Mouse (Mus musculus) ES-E14 (cell line): ENCODE measurements at regions not wholly inside any gene's neighbourhood (a gene's known extent, or its start where the extent isn't known, plus 50 kb on each side); places are given as distances from the start of the nearest gene placed in this dataset.

ENCODE experiments used
- DNase-seq: peaks from one replicate; pipeline ENCODE4 v3.0.0-alpha.2; 2013; ENCODE audit warnings: low read depth, low spot score
- H3K27ac ChIP-seq: 2 replicates; pipeline ENCODE4 v1.5.1; 2012; ENCODE audit warnings: low read depth, mild to moderate bottlenecking, low read length, moderate library complexity, mixed read lengths; ENCODE audit not compliant: poor library complexity, insufficient read depth, severe bottlenecking
- H3K36me3 ChIP-seq: 2 replicates; pipeline ENCODE4 v1.6.1; 2012; ENCODE audit warnings: mild to moderate bottlenecking, low read length, moderate library complexity, mixed read lengths; ENCODE audit not compliant: control insufficient read depth, poor library complexity, insufficient read depth, severe bottlenecking
- H3K4me1 ChIP-seq, 2 experiments: fragments of 150-350 bp in 1 of 2; sonication (generic) in 1 of 2; 2 replicates each; pipeline ENCODE4 v1.6.1; 2012; ENCODE audit warnings: low read length in 2 of 2, mild to moderate bottlenecking in 1 of 2, mixed read lengths in 1 of 2; ENCODE audit not compliant: control insufficient read depth in 2 of 2, insufficient read depth in 2 of 2, poor library complexity in 1 of 2
- H3K4me3 ChIP-seq, 2 experiments: fragments of 150-350 bp in 1 of 2; sonication (generic) in 1 of 2; 2 replicates each; pipeline ENCODE4 v1.5.1; 2012; ENCODE audit warnings: low read length in 2 of 2, low read depth in 1 of 2, mild to moderate bottlenecking in 1 of 2, mixed read lengths in 1 of 2; ENCODE audit not compliant: insufficient read depth in 1 of 2, poor library complexity in 1 of 2, severe bottlenecking in 1 of 2
- H3K9ac ChIP-seq: 2 replicates; pipeline ENCODE4 v1.6.1; 2012; ENCODE audit warnings: low read depth, mild to moderate bottlenecking, low read length, mixed read lengths; ENCODE audit not compliant: poor library complexity, insufficient read depth, severe bottlenecking
- H3K9me3 ChIP-seq: fragments of 150-350 bp; sonication (generic); 2 replicates; pipeline ENCODE4 v1.6.1; 2012; ENCODE audit warnings: low read depth, mild to moderate bottlenecking, low read length; ENCODE audit not compliant: control insufficient read depth, insufficient read depth
- CHD2 ChIP-seq: IDR thresholded peaks from 2 replicates; pipeline ENCODE4 v1.6.1; 2014; ENCODE audit warnings: mild to moderate bottlenecking, low read depth, low read length, inconsistent platforms
- HCFC1 ChIP-seq: IDR thresholded peaks from 2 replicates; pipeline ENCODE4 v1.6.1; 2012; ENCODE audit warnings: low read length, inconsistent platforms, borderline replicate concordance; ENCODE audit not compliant: insufficient read depth
- MAFK ChIP-seq: IDR thresholded peaks from 2 replicates; pipeline ENCODE4 v1.6.1; 2014; ENCODE audit warnings: mild to moderate bottlenecking, low read depth, low read length, inconsistent platforms; ENCODE audit not compliant: insufficient read depth
- ZC3H11A ChIP-seq: IDR thresholded peaks from 2 replicates; pipeline ENCODE4 v1.6.1; 2012; ENCODE audit warnings: low read depth, mild to moderate bottlenecking, inconsistent platforms, low read length, borderline replicate concordance
- ZNF384 ChIP-seq: IDR thresholded peaks from 2 replicates; pipeline ENCODE4 v1.6.1; 2012; ENCODE audit warnings: low read depth, low read length, inconsistent platforms
- in situ Hi-C, 2 experiments: fragments of 600-800 bp; cut with MboI; formaldehyde crosslinking; loops; one replicate each; pipeline ENCODE4 v1.15.1; 2025; ENCODE audit warnings: low sequenced_read_pairs in 2 of 2, inconsistent platforms in 1 of 2; ENCODE audit not compliant: unreplicated experiment in 2 of 2

DNA sequence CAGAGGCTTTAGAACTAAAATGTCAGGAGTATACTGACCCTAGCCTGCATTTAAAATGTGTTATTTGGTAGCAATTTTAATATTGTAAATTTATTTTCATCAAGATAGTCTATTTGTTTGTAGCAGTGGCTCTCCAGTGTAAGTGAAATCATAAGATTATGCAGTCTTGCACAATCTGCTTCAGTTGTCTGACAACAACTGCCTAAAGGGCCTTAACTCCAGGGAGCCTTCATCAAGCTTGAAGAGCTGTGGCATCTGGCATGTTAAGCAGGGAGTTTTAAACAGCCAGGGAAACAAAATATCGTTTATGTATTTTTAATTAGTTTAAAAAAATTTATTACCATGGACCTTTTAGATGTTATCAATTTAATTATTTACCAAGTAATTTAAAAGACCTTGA is 295.7 kb upstream of the Ppfia2 start:
- DNase-seq, result no peak
- in situ Hi-C loops, result no loop called here
- TF ChIP-seq CHD2, result no peak
- TF ChIP-seq ZNF384, result no peak
- TF ChIP-seq MAFK, result no peak
- no peak for TF ChIP-seq HCFC1
- TF ChIP-seq ZC3H11A, result no peak
- no peak overlapping the region for H3K9ac ChIP-seq
- no peak overlapping the region for H3K27ac ChIP-seq
- no peaks in the 10 kb centered on the region for H3K36me3 ChIP-seq
- H3K4me3 ChIP-seq, result no peak overlapping the region
- no peaks in the 10 kb centered on the region for H3K9me3 ChIP-seq
- no peaks in the 10 kb centered on the region for H3K4me1 ChIP-seq

DNA sequence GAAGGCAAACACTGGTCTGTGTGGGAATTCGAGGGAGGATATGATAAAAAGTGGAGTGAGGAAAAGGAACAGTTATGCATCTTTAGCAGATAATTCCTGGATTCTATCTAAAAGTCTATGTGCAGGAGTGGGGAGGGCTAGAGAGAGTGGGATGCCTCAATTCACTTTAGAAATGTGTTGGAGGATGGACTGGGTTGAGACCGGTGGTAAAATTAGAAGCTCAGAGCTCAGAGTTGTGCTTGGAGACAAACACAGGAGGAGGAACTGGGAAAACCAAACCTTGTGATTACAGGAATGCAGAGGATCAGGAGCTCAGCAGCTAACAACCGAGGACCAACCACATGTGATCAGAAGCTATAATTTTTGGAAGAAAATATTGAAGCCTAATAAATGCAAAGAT is 290.5 kb upstream of the Ppfia2 start:
- H3K9ac ChIP-seq, result no peak overlapping the region
- no peaks in the 10 kb centered on the region for H3K36me3 ChIP-seq
- no peak for DNase-seq
- H3K9me3 ChIP-seq, result no peaks in the 10 kb centered on the region
- H3K4me3 ChIP-seq, result no peak overlapping the region
- no peak for TF ChIP-seq CHD2
- no peak for TF ChIP-seq ZC3H11A
- TF ChIP-seq HCFC1, result no peak
- TF ChIP-seq ZNF384, result no peak
- TF ChIP-seq MAFK, result no peak
- in situ Hi-C loops, result no loop called here
- no peaks in the 10 kb centered on the region for H3K4me1 ChIP-seq
- no peak overlapping the region for H3K27ac ChIP-seq

DNA sequence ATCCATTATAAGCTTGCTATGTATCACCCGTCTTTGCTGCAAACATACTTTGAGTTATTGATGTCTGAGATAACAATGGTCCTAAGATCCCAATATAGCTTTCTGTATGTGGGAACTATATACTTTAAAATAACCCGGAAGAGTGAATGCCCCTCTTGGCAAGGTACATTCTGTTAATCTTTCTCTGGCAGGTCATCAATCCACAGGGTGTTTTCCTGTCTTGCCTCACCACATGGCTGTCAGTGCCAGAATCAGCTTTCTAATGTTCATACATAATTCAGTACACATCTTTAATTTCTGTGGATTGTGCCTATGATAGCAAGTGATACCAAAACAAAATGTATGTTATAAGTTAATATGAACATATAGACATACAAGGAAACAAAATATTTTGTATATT is 267.6 kb upstream of the Ppfia2 start:
- H3K9ac ChIP-seq, result no peak overlapping the region
- no peak for DNase-seq
- H3K36me3 ChIP-seq, result no peaks in the 10 kb centered on the region
- in situ Hi-C loops, result no loop called here
- no peak overlapping the region for H3K4me3 ChIP-seq
- H3K4me1 ChIP-seq, result no peaks in the 10 kb centered on the region
- no peaks in the 10 kb centered on the region for H3K9me3 ChIP-seq
- no peak overlapping the region for H3K27ac ChIP-seq
- no peak for TF ChIP-seq ZC3H11A
- TF ChIP-seq HCFC1, result no peak
- no peak for TF ChIP-seq CHD2
- TF ChIP-seq MAFK, result no peak
- no peak for TF ChIP-seq ZNF384

DNA sequence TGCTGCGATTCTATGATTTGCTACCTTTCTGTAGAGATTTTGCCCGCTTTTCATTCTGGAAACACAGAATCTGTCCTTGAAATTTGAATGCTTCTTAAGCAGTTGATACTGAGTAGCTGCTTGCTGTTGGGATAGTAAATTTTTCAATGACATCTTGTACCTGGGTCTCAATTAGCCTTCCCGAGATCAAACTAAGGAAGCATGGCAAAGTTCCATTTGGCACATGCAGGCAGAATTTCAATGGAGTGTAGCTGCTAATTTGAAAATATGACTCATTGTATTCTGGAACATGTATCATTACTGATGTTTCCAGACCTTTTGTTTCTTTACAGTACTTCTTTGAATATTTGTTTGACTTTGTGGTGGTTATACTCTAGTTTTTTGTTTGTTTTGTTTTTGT is 245.9 kb upstream of the Ppfia2 start:
- no peak for DNase-seq
- TF ChIP-seq MAFK, result no peak
- no peak for TF ChIP-seq CHD2
- no peak for TF ChIP-seq ZC3H11A
- TF ChIP-seq ZNF384, result no peak
- TF ChIP-seq HCFC1, result no peak
- Histone ChIP-seq H3K36me3 (no peaks in the 10 kb centered on the region), H3K4me1 (no peaks in the 10 kb centered on the region), H3K27ac (no peak overlapping the region), H3K9ac (no peak overlapping the region), H3K4me3 (no peak overlapping the region), H3K9me3 (no peaks in the 10 kb centered on the region)
- in situ Hi-C loops, result no loop called here

DNA sequence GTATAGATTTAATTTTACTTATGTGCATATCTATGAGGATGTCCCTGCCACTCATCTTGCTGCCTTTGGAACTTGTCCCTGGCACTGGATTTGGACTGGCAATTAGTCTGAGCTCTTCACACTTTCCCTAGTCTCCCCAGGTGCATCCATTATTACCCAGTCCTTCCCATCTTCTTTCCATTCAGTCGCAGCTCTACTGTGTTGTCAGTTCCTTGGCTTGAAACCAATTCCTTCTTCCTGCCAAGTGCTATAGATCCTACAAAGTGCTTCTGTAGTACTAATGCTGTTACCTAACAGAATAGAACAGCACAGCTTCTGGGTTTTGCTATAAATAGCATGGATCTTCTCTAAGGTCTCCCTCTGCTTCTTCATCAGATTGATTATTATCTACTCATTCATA is 228.0 kb upstream of the Ppfia2 start:
- no peaks in the 10 kb centered on the region for H3K9me3 ChIP-seq
- H3K4me1 ChIP-seq, result no peaks in the 10 kb centered on the region
- H3K4me3 ChIP-seq, result no peak overlapping the region
- H3K36me3 ChIP-seq, result no peaks in the 10 kb centered on the region
- H3K9ac ChIP-seq, result no peak overlapping the region
- in situ Hi-C loops, result no loop called here
- no peak for DNase-seq
- H3K27ac ChIP-seq, result no peak overlapping the region
- TF ChIP-seq CHD2 (no peak), MAFK (no peak), ZC3H11A (no peak), ZNF384 (no peak), HCFC1 (no peak)
